Mouse (Mus musculus) layer of hippocampus, adult 18-20 months (tissue): ENCODE results near the gene Gm10053. TPM values are rescaled to one million over a fixed set of nuclear protein-coding genes. Genes with fewer than 3 reads are reported as not detected.

Experiments
- DNase-seq, 2 experiments: peaks; one replicate each; pipeline ENCODE4 v3.0.0; 2022; ENCODE audit warnings: low spot score in 2 of 2
- total RNA-seq, 2 experiments: library from RNA; stranded (reverse); gene quantifications; 2 replicates each; pipeline ENCODE4 v1.2.3; 2021

Gene Gm10053
- total RNA-seq, 2 experiments from 2014 or later, result 168 to 191 TPM

- no peak for DNase-seq
These were observed 23.5 kb downstream of the Gm10053 start for GRCm38 (mm10) chr19:24898737-24899577.

GRCm38 (mm10) chr19:24899578-24900544 is 24.4 kb downstream of the Gm10053 start:
- DNase-seq, result no peak

GRCm38 (mm10) chr19:24900581-24901220 is 25.2 kb downstream of the Gm10053 start, which contains the start of gene Foxd4:
Gene Foxd4, minus strand, starts transcription at chr19:24901197.
- no peak for DNase-seq

- DNase-seq, result no peak
These were observed 26.2 kb downstream of the Gm10053 start for GRCm38 (mm10) chr19:24901666-24902065.

- DNase-seq, result no peak
These were observed 26.8 kb downstream of the Gm10053 start for GRCm38 (mm10) chr19:24902256-24902655.

- no peak for DNase-seq
These were observed 27.3 kb downstream of the Gm10053 start for GRCm38 (mm10) chr19:24902821-24903220.

- DNase-seq, result no peak
These were observed 32.2 kb downstream of the Gm10053 start for GRCm38 (mm10) chr19:24907655-24908054.

GRCm38 (mm10) chr19:24908385-24909155 is 33.1 kb downstream of the Gm10053 start:
- no peak for DNase-seq

GRCm38 (mm10) chr19:24920866-24921265 is 45.4 kb downstream of the Gm10053 start:
- no peak for DNase-seq

Other genes with a start within 250 kb of the Gm10053 start
- under 1 TPM; 0.10 to 0.36 TPM for gene Tmem252, start 201.7 kb upstream of the Gm10053 start, total RNA-seq
- 1 to 10 TPM; 3.5 to 4.1 TPM for gene Pgm5, start 13.8 kb upstream of the Gm10053 start, total RNA-seq
- gene Foxd4, start 25.5 kb downstream of the Gm10053 start, total RNA-seq, result not detected
- 10 to 100 TPM; 14.8 to 15.8 TPM for gene Cbwd1, start 85.9 kb downstream of the Gm10053 start, total RNA-seq
- 1 to 10 TPM; 4.7 to 5.1 TPM for gene Dock8, start 123.8 kb downstream of the Gm10053 start, total RNA-seq